Mouse (Mus musculus) limb, embryonic 11.5 days (tissue): ENCODE data around the gene Gm10037. TPM values are rescaled to one million over a fixed set of nuclear protein-coding genes. Genes with fewer than 3 reads are reported as not detected.
"Not testable (repeated sequence)": the region's sequence is repeated elsewhere in the genome, so short reads cannot be mapped to it uniquely, and the experiment has no call there.

Experiments used
- ATAC-seq: fragments of 200-750 bp; cut with Nextera tagmentation; 2 replicates; pipeline ENCODE4 v1.8.0; 2017; ENCODE audit warnings: low read depth; ENCODE audit not compliant: insufficient number of reproducible peaks, low FRiP score, low TSS enrichment
- DNase-seq: peaks from one replicate; pipeline ENCODE4 v3.0.0-alpha.2; 2015; ENCODE audit warnings: low spot score
- H3K27ac ChIP-seq: fragments of 300-500 bp; sonication (generic); replicated peaks from 2 replicates; pipeline ENCODE4 v1.5.1; 2014; ENCODE audit warnings: low read depth, mild to moderate bottlenecking, low read length
- H3K27me3 ChIP-seq: fragments of 300-500 bp; sonication (generic); 2 replicates; pipeline ENCODE4 v1.6.1; 2014; ENCODE audit warnings: mild to moderate bottlenecking, low read length, mixed read lengths; ENCODE audit not compliant: control insufficient read depth, insufficient read depth
- H3K36me3 ChIP-seq: fragments of 300-500 bp; sonication (generic); 2 replicates; pipeline ENCODE4 v1.6.1; 2014; ENCODE audit warnings: mild to moderate bottlenecking, low read length, moderate library complexity, mixed read lengths; ENCODE audit not compliant: control insufficient read depth, insufficient read depth
- H3K4me1 ChIP-seq: fragments of 300-500 bp; sonication (generic); 2 replicates; pipeline ENCODE4 v1.6.1; 2014; ENCODE audit warnings: low read length, mixed read lengths; ENCODE audit not compliant: control insufficient read depth, insufficient read depth
- H3K4me2 ChIP-seq: fragments of 300-500 bp; sonication (generic); 2 replicates; pipeline ENCODE4 v1.6.1; 2014; ENCODE audit warnings: low read depth, mild to moderate bottlenecking, moderate library complexity; ENCODE audit not compliant: severe bottlenecking
- H3K4me3 ChIP-seq: fragments of 300-500 bp; sonication (generic); 2 replicates; pipeline ENCODE4 v1.5.1; 2014; ENCODE audit warnings: low read depth, low read length
- H3K9ac ChIP-seq: fragments of 300-500 bp; sonication (generic); 2 replicates; pipeline ENCODE4 v1.6.1; 2014; ENCODE audit warnings: mild to moderate bottlenecking, low read length
- H3K9me3 ChIP-seq: fragments of 300-500 bp; sonication (generic); 2 replicates; pipeline ENCODE4 v1.6.1; 2016; ENCODE audit warnings: low read length; ENCODE audit not compliant: control insufficient read depth
- WGBS: fragments of 180-500 bp; shearing (Covaris S2); extraction: QIAGEN DNeasy Blood & Tissue Kit; methylation state at CpG from one replicate; pipeline ENCODE4 v1.1.7; 2014; 5-methylcytosine and 5-hydroxymethylcytosine counted together
- polyA plus RNA-seq: library from polyadenylated mRNA; unstranded; fragments of >200 nt; fragmentation: Nextera tagmentation; extraction: Ambion mirVana; gene quantifications from 2 replicates; pipeline ENCODE4 v1.2.1, GENCODE M21; 2014

Gene Gm10037
- polyA plus RNA-seq, 1 experiment from 2014 or later: 2.9 TPM

GRCm38 (mm10) chr13:67863026-67863425, 32.1 kb downstream of the Gm10037 start, which contains the start of gene BC048507:
TSS of gene BC048507 (plus strand) at chr13:67863326.
- H3K9me3 ChIP-seq: no peaks in the 10 kb centered on the region
- DNase-seq (no peak), ATAC-seq (no peak)
- H3K27ac ChIP-seq: no peak within 1 kb of the TSS
- 76% methylated on average over 11 of the region's 11 CpGs for WGBS
- no peaks in the 10 kb centered on the region for H3K4me1 ChIP-seq
- H3K36me3 ChIP-seq: no peaks in the 10 kb centered on the region
- no peak within 1 kb of the TSS for H3K9ac ChIP-seq
- no peak within 1 kb of the TSS for H3K4me3 ChIP-seq
- no peak within 1 kb of the TSS for H3K4me2 ChIP-seq
- no peaks in the 10 kb centered on the region for H3K27me3 ChIP-seq

GRCm38 (mm10) chr13:67864764-67865350, 34.0 kb downstream of the Gm10037 start:
- ATAC-seq: no peak
- H3K36me3 ChIP-seq: no peaks in the 10 kb centered on the region
- no peak overlapping the region for H3K4me3 ChIP-seq
- no peak overlapping the region for H3K27ac ChIP-seq
- DNase-seq: no peak
- no peaks in the 10 kb centered on the region for H3K9me3 ChIP-seq
- H3K27me3 ChIP-seq: no peaks in the 10 kb centered on the region
- H3K9ac ChIP-seq: no peak overlapping the region
- no peaks in the 10 kb centered on the region for H3K4me1 ChIP-seq
- no peak overlapping the region for H3K4me2 ChIP-seq
- WGBS: 43% methylated on average over 5 of the region's 5 CpGs

- no peaks in the 10 kb centered on the region for H3K9me3 ChIP-seq
- no peaks in the 10 kb centered on the region for H3K36me3 ChIP-seq
- H3K9ac ChIP-seq: no peak overlapping the region
- WGBS: 31% methylated on average over 3 of the region's 3 CpGs
- ATAC-seq: no peak
- no peaks in the 10 kb centered on the region for H3K27me3 ChIP-seq
- no peak overlapping the region for H3K4me3 ChIP-seq
- no peak overlapping the region for H3K27ac ChIP-seq
- H3K4me2 ChIP-seq: no peak overlapping the region
- no peaks in the 10 kb centered on the region for H3K4me1 ChIP-seq
- no peak for DNase-seq
Observed at GRCm38 (mm10) chr13:67867899-67868298, 37.0 kb downstream of the Gm10037 start.

GRCm38 (mm10) chr13:67876049-67876698, 45.3 kb downstream of the Gm10037 start:
- not testable (repeated sequence) for H3K4me3 ChIP-seq, ATAC-seq

GRCm38 (mm10) chr13:67876699-67877254, 45.9 kb downstream of the Gm10037 start:
- Histone ChIP-seq H3K9me3 (no peaks in the 10 kb centered on the region), H3K4me1 (no peaks in the 10 kb centered on the region), H3K9ac (no peak overlapping the region), H3K27me3 (no peaks in the 10 kb centered on the region), H3K4me3 (no peak overlapping the region), H3K36me3 (no peaks in the 10 kb centered on the region), H3K4me2 (no peak overlapping the region), H3K27ac (no peak overlapping the region)
- DNase-seq (no peak), ATAC-seq (no peak)
- 77% methylated on average over 6 of the region's 7 CpGs for WGBS

More at GRCm38 (mm10) chr13:67876049-67876698, 45.3 kb downstream of the Gm10037 start:
- not testable (repeated sequence) for H3K27ac ChIP-seq, H3K4me2 ChIP-seq, H3K27me3 ChIP-seq, H3K4me1 ChIP-seq, H3K9ac ChIP-seq, DNase-seq, H3K36me3 ChIP-seq, H3K9me3 ChIP-seq
- whole genome bisulfite sequencing: 40% methylated on average over 7 of the region's 12 CpGs

- no peak for DNase-seq
- Histone ChIP-seq H3K9me3 (peaks cover 4% of the 10 kb centered on the region; the same call in 1 of the 2 replicates), H3K27me3 (no peaks in the 10 kb centered on the region), H3K9ac (no peak overlapping the region), H3K27ac (no peak overlapping the region), H3K4me1 (no peaks in the 10 kb centered on the region), H3K36me3 (no peaks in the 10 kb centered on the region), H3K4me2 (no peak overlapping the region), H3K4me3 (no peak overlapping the region)
- no peak for ATAC-seq
- 90% methylated on average over 8 of the region's 8 CpGs for WGBS
Observed at GRCm38 (mm10) chr13:67883966-67884365, 53.1 kb downstream of the Gm10037 start.

Other genes with a start within 250 kb of the Gm10037 start
- 5.1 and 5.8 TPM in 2 replicates for gene Zfp729b, start 221.4 kb upstream of the Gm10037 start, polyA plus RNA-seq
- not detected in 2 replicates for gene Gm49345, start 193.3 kb upstream of the Gm10037 start, polyA plus RNA-seq
- gene Zfp729a, start 193.3 kb upstream of the Gm10037 start, polyA plus RNA-seq: 2.7 and 3.7 TPM in 2 replicates
- gene Zfp738, start 144.0 kb upstream of the Gm10037 start, polyA plus RNA-seq: 14.0 and 14.2 TPM in 2 replicates
- gene Zfp65, start 101.9 kb upstream of the Gm10037 start, polyA plus RNA-seq: 4.0 and 4.7 TPM in 2 replicates
- 5.4 and 7.2 TPM in 2 replicates for gene Zfp85, start 75.9 kb upstream of the Gm10037 start, polyA plus RNA-seq
- gene Zfp493, start 51.4 kb upstream of the Gm10037 start, polyA plus RNA-seq: 2.8 and 3.1 TPM in 2 replicates
- gene Zfp273, start 17.4 kb upstream of the Gm10037 start, polyA plus RNA-seq: 7.5 and 8.0 TPM in 2 replicates
- gene BC048507, start 32.2 kb downstream of the Gm10037 start, polyA plus RNA-seq: not detected in 2 replicates